Mouse (Mus musculus) cerebellum, postnatal 4 days (tissue): ENCODE data around the gene Fbxo28.

ENCODE experiments used
- DNase-seq, 2 experiments: peaks; one replicate each; pipeline ENCODE4 v3.0.0; 2022; ENCODE audit warnings: low spot score in 2 of 2, mixed read lengths in 1 of 2

Gene Fbxo28

GRCm38 (mm10) chr1:182340821-182341781 lies at the start of gene Fbxo28:
TSS of gene Fbxo28 (minus strand) at chr1:182341629.
- peak; percentile 68 to 82 for DNase-seq

GRCm38 (mm10) chr1:182388729-182389128 lies 47.3 kb upstream of the Fbxo28 start:
- DNase-seq = no peak

- DNase-seq = no peak
Observed at GRCm38 (mm10) chr1:182386449-182386848, 45.0 kb upstream of the Fbxo28 start.

DNA sequence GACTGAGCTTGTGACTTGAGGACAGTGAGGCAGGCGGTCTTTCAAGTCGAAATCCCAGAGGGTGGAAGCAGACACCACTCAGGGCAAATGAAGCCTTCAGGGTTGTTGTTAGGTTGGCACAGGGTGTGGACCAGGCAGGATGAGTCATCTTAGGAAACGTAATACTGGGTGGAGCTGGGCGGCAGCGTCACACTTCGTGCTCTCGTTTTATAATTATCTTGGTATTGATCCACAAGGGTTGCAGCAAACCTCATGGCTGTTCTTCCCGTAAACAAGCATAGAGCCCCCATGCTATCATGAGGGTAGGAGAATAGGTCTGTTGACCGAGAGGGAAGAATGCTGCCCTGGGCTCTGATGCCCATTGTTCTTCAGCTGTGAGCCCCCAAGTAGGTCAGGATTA lies 41.7 kb upstream of the Fbxo28 start:
- DNase-seq = no peak

- DNase-seq = no peak
Observed at GRCm38 (mm10) chr1:182381327-182381726, 39.9 kb upstream of the Fbxo28 start.

DNA sequence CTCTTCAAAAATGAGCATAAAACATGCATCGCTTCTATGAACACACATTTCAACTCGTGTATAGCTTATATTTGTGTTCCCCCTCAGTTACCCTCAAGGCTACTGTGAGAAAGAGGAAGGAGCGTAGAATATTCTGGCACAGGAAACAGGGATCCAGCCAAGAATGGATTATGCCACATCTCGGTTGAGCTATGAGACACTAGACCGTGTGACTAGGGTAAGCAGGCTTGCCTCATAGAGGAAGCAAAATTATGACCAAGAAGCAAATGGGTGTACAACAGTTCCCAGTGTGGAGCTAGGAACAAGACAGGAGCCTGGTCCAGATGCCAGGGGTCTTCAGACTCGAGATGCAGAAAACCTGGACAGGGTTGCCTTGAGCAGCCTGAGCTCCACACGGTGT lies 39.3 kb upstream of the Fbxo28 start:
- DNase-seq = no peak

- no peak for DNase-seq
Observed at GRCm38 (mm10) chr1:182378876-182379275, 37.4 kb upstream of the Fbxo28 start.

- DNase-seq = no peak
Observed at GRCm38 (mm10) chr1:182378205-182378835, 36.9 kb upstream of the Fbxo28 start.

DNA sequence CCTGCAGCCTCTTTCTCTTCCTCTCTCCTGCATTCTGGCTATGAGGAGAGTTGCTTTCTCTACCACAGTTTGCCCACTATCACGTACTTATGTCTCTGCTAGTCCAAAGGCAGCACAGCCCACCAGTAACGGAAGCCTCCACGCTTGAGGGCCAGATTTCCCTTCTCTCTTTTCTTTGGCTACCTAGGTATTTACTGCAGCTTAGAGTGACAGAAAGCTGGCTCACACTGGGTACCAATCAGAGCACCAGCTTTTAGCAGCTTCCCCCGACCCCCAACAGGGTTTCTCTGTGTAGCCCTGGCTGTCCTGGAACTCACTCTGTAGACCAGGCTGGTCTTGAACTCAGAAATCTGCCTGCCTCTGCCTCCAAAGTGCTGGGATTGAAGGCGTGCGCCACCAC lies 36.1 kb upstream of the Fbxo28 start:
- no peak for DNase-seq

DNA sequence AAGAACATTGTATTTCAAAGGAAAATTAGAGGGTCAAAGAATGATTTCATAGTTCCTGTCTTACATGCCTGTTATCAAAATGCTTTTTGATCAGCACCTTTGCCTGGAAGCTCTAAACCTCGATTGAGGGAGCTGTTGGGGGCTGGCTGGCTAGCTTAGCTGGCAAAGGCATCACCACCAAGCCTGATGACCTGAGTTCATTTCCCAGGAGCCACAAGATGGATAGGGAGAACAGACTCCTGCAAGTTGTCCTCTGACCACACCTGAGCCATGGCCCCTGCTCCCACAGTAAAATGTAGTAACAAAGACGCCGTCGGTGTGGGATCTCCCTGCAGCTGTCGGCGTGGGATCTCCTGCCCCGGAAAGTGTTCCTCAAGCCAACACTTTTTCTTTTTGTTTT lies 35.4 kb upstream of the Fbxo28 start:
- DNase-seq = no peak

GRCm38 (mm10) chr1:182376221-182376620 lies 34.8 kb upstream of the Fbxo28 start:
- DNase-seq = peak in 1 of 2 experiments; percentile 37

DNA sequence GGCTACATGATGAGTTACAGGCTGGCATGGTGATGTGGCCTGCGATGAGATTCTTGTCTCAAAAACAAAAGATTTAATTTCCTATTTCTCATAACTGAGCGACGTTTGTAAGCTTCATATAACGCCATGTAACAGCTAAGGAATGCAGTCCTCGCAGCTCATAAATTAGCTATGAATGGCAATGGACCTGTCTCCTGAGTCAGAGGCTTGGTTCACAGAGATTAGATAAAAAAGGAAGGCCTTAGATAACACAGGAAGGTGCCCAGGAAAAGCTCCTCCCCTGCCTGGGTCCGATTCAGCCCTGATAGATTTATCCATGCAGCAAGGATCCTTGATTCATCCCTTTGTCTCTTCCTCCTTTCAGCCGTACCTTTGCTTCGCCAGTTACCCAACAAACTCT lies 30.5 kb upstream of the Fbxo28 start:
- no peak for DNase-seq

DNA sequence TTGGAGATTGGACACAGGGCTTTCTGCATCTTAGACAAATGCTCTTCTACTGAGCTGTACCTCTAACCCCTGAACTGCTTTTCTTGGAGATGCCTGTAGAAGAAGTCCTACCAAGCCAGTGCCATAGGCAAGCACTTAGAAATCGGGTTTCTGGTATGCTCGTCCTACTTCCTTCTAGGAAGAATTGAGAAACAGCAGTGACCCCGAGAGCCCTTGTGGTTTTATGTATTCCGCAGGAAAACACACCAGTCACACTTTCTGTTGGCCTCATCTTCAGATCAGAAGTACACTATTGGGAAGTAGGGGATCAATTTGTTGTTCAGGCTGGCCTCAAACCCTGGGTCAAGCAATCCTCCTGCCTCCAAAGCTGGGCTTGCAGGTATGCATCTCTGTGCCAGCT lies 28.0 kb upstream of the Fbxo28 start:
- DNase-seq = no peak

GRCm38 (mm10) chr1:182368782-182369181 lies 27.4 kb upstream of the Fbxo28 start:
- no peak for DNase-seq

GRCm38 (mm10) chr1:182368309-182368708 lies 26.9 kb upstream of the Fbxo28 start:
- DNase-seq = no peak

GRCm38 (mm10) chr1:182363683-182364404 lies 22.4 kb upstream of the Fbxo28 start:
- DNase-seq = no peak

- DNase-seq = no peak
Observed at GRCm38 (mm10) chr1:182362703-182363102, 21.3 kb upstream of the Fbxo28 start.

GRCm38 (mm10) chr1:182358133-182358532 lies 16.7 kb upstream of the Fbxo28 start:
- DNase-seq = no peak

DNA sequence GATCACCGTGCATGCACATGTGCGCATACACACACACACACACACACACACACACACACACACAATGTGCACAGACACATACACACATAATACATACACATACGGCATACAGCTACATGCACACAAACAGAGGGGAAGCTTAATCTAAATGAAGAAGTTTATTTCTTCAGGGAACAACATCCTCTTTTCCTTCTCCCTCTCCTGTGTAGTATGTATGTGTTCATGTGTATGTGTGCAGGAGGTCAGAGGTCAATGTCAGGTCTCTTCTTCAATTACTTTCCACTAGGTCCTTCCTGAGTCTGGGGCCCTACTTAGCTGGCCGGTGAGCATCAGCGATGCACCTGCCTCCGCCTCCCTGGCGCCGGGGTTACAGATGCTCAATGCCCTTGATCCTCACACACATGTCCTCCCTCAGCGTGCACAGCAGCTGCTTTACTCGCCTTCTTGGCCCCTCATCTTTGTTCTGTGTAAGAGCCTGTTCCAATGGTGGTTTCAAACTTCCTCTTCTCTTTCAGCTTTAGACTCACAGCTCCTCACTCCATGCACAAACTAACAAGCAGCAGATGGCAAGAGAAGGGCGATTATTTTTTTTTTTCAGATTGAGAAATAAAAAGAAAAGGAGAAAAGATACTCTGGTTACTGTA lies 13.2 kb upstream of the Fbxo28 start:
- DNase-seq = no peak

DNA sequence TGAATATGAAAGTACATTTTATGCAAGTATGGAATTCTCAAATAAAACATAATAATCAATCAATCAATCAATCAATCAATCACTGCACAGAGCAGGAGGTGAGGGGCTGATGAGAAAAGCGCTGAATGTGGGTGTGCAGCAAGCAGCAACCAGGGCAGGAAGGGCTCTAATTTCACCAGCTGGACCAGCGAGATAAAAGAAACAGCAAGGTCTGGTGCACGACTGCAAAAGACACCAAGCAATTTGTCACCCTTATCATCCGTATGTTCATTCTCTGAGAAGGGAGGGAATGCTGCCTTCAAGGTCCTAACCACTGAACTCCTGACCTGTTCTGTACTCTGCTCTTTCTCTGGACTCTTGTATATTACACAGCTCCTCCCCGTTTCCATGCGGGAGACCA lies 8.1 kb upstream of the Fbxo28 start:
- no peak for DNase-seq

DNA sequence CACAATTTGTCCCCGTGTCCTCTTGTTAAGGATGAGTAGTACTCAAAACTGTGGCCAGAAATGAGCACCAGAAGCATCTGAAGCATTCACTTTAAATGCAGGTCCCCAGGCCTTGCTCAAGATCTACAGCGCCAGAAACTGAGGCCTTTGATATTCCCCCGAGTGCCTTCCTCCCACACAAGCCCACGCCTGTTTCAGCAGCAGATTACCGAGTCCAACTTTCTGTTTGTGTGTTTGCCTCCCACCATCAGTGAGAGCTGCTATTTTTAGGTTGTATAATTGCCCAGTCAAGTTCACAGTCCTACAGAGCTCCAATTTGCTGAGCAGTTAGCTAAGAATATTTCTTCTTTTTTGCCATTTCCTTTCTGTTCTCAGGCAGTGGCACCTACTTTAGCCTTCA lies 5.1 kb upstream of the Fbxo28 start:
- no peak for DNase-seq

GRCm38 (mm10) chr1:182345857-182346256 lies 4.4 kb upstream of the Fbxo28 start:
- DNase-seq = no peak
